Mouse (Mus musculus) stomach, postnatal 0 days (tissue): ENCODE measurements around the gene Nfkb1. TPM values are rescaled to one million over a fixed set of nuclear protein-coding genes. Genes with fewer than 3 reads are reported as not detected.

Source experiments
- ATAC-seq: fragments of 200-750 bp; cut with Nextera tagmentation; 2 replicates; pipeline ENCODE4 v1.8.0; 2017; ENCODE audit not compliant: low FRiP score, low TSS enrichment
- DNase-seq: peaks from one replicate; pipeline ENCODE4 v3.0.0-alpha.2; 2016; ENCODE audit warnings: low spot score
- H3K27ac ChIP-seq: fragments of 300-500 bp; sonication (generic); replicated peaks from 2 replicates; pipeline ENCODE4 v1.5.1; 2014; ENCODE audit warnings: mild to moderate bottlenecking, control low read depth
- H3K27me3 ChIP-seq: fragments of 300-500 bp; sonication (generic); 2 replicates; pipeline ENCODE4 v1.6.1; 2014; ENCODE audit warnings: low read length; ENCODE audit not compliant: control insufficient read depth, insufficient read depth
- H3K36me3 ChIP-seq: fragments of 300-500 bp; sonication (generic); 2 replicates; pipeline ENCODE4 v1.6.1; 2014; ENCODE audit warnings: low read length, mixed read lengths; ENCODE audit not compliant: control insufficient read depth, insufficient read depth
- H3K4me1 ChIP-seq: fragments of 300-500 bp; sonication (generic); replicated peaks from 2 replicates; pipeline ENCODE4 v1.6.1; 2014; ENCODE audit warnings: antibody characterized with exemption; ENCODE audit not compliant: control insufficient read depth, insufficient read depth
- H3K4me2 ChIP-seq: fragments of 300-500 bp; sonication (generic); replicated peaks from 2 replicates; pipeline ENCODE4 v1.6.1; 2014; ENCODE audit warnings: low read depth, mild to moderate bottlenecking, control low read depth, moderate library complexity
- H3K4me3 ChIP-seq: fragments of 300-500 bp; sonication (generic); 2 replicates; pipeline ENCODE4 v1.5.1; 2014; ENCODE audit warnings: low read depth, low read length, control low read depth
- H3K9ac ChIP-seq: fragments of 300-500 bp; sonication (generic); 2 replicates; pipeline ENCODE4 v1.6.1; 2014; ENCODE audit warnings: mild to moderate bottlenecking, low read length, control low read depth, mixed read lengths
- H3K9me3 ChIP-seq: fragments of 300-500 bp; sonication (generic); 2 replicates; pipeline ENCODE4 v1.6.1; 2016; ENCODE audit warnings: low read length; ENCODE audit not compliant: control insufficient read depth
- CTCF ChIP-seq: IDR thresholded peaks from 2 replicates; pipeline ENCODE4 v1.5.1; 2016; ENCODE audit warnings: antibody characterized with exemption, low read depth, mild to moderate bottlenecking, moderate library complexity
- EP300 ChIP-seq: optimal IDR thresholded peaks from 2 replicates; pipeline ENCODE3; 2016; ENCODE audit warnings: antibody characterized with exemption
- WGBS: fragments of 180-500 bp; shearing (Covaris S2); extraction: QIAGEN DNeasy Blood & Tissue Kit; methylation state at CpG from one replicate; pipeline ENCODE4 v1.1.7; 2014; 5-methylcytosine and 5-hydroxymethylcytosine counted together
- polyA plus RNA-seq: library from polyadenylated mRNA; unstranded; fragments of >200 nt; fragmentation: Nextera tagmentation; extraction: Ambion mirVana; gene quantifications from 2 replicates; pipeline ENCODE4 v1.2.1, GENCODE M21; 2015

Gene Nfkb1
- polyA plus RNA-seq, 1 experiment from 2014 or later, result 13.7 TPM

- ATAC-seq, result no peak
- Histone ChIP-seq H3K27me3 (no peaks in the 10 kb centered on the region), H3K4me3 (no peak overlapping the region), H3K4me1 (no peaks in the 10 kb centered on the region), H3K9me3 (no peaks in the 10 kb centered on the region), H3K4me2 (no peak overlapping the region), H3K9ac (no peak overlapping the region), H3K27ac (no peak overlapping the region), H3K36me3 (peaks cover 34% of the 10 kb centered on the region)
- DNase-seq, result no peak
- WGBS, result 64% methylated on average over 4 of the region's 4 CpGs
- TF ChIP-seq EP300, result no peak
- no peak for TF ChIP-seq CTCF
These were observed 100.9 kb downstream of the Nfkb1 start for GRCm38 (mm10) chr3:135590471-135590870.

GRCm38 (mm10) chr3:135586471-135586880 is 104.9 kb downstream of the Nfkb1 start:
- Histone ChIP-seq H3K4me1 (no peaks in the 10 kb centered on the region), H3K27me3 (no peaks in the 10 kb centered on the region), H3K9ac (no peak overlapping the region), H3K4me2 (no peak overlapping the region), H3K27ac (no peak overlapping the region), H3K4me3 (no peak overlapping the region), H3K36me3 (peaks cover 21% of the 10 kb centered on the region), H3K9me3 (no peaks in the 10 kb centered on the region)
- no peak for TF ChIP-seq CTCF
- TF ChIP-seq EP300, result no peak
- 68% methylated on average over 4 of the region's 4 CpGs for whole genome bisulfite sequencing
- peak; percentile 45 for DNase-seq
- ATAC-seq, result peak; percentile 76

DNA sequence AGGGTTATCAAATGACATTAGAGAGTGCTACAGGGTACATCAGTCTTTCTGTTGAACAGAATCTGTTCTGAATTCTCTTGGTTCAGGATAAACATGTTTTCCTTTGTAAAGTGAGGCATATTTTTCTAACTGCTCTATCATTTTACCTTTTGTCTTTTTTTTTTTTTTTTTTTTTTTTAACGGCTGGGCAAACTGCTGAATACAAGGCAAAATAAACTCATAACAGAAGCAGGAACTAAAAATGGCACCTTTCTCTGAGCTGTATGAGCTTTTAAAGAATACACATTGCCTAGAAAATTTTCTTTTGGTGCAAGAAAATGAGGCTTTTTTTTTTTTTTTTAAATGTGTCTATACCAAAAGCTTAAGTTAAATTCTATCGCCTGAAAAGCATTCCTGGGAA is 105.3 kb downstream of the Nfkb1 start:
- TF ChIP-seq CTCF (no peak), EP300 (no peak)
- ATAC-seq, result no peak
- 65% methylated on average over 2 of the region's 2 CpGs for WGBS
- no peaks in the 10 kb centered on the region for H3K4me1 ChIP-seq
- H3K9me3 ChIP-seq, result no peaks in the 10 kb centered on the region
- no peak overlapping the region for H3K4me2 ChIP-seq
- DNase-seq, result no peak
- no peaks in the 10 kb centered on the region for H3K27me3 ChIP-seq
- peaks cover 21% of the 10 kb centered on the region for H3K36me3 ChIP-seq
- H3K4me3 ChIP-seq, result no peak overlapping the region
- no peak overlapping the region for H3K9ac ChIP-seq
- H3K27ac ChIP-seq, result no peak overlapping the region

GRCm38 (mm10) chr3:135585482-135585881 is 105.9 kb downstream of the Nfkb1 start:
- Histone ChIP-seq H3K9ac (no peak overlapping the region), H3K4me3 (no peak overlapping the region), H3K27me3 (no peaks in the 10 kb centered on the region), H3K36me3 (peaks cover 21% of the 10 kb centered on the region), H3K27ac (no peak overlapping the region), H3K4me1 (no peaks in the 10 kb centered on the region), H3K4me2 (no peak overlapping the region), H3K9me3 (no peaks in the 10 kb centered on the region)
- TF ChIP-seq EP300, result no peak
- no peak for TF ChIP-seq CTCF
- 62% methylated on average over 6 of the region's 6 CpGs for WGBS
- 0 out of 2 replicates have a peak, but pooled peaks have one; percentile 43 for ATAC-seq
- DNase-seq, result no peak

- Histone ChIP-seq H3K4me3 (no peak overlapping the region), H3K9ac (no peak overlapping the region), H3K27me3 (no peaks in the 10 kb centered on the region), H3K4me1 (no peaks in the 10 kb centered on the region; the same call in 1 of the 2 replicates), H3K9me3 (no peaks in the 10 kb centered on the region), H3K27ac (no peak overlapping the region), H3K4me2 (no peak overlapping the region), H3K36me3 (peaks cover 9% of the 10 kb centered on the region; the same call in 1 of the 2 replicates)
- TF ChIP-seq EP300 (no peak), CTCF (no peak)
- no peak for DNase-seq
- ATAC-seq, result no peak
- 92% methylated on average over 7 of the region's 7 CpGs for WGBS
These were observed 109.1 kb downstream of the Nfkb1 start for GRCm38 (mm10) chr3:135582246-135582645.

DNA sequence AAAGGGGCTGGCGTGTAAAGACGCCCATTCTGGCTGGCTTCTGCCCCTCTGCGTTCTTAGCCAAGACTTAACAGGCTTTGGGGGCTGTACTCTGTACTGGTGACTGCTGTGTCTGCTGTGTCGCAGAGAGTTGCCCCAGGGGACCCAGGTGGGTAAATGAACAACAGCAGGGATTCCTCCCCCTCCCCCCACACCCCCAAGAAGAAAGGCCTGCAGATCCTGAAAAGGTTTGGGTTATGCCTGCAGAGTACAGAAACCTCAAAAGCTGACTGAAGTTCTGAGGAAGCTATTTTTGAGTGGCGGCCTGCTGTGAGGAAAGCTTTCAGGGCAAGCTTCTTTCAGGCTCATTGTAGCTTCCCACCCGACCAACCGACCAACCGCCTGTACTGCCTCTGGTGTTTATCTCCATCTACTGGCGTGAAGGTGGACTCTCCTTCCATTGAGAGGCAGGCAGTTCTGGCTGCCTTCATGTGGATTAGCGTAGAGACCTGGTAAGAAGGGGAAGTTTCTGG is 109.7 kb downstream of the Nfkb1 start:
- Histone ChIP-seq H3K4me3 (no peak overlapping the region), H3K9me3 (no peaks in the 10 kb centered on the region), H3K27ac (no peak overlapping the region), H3K4me2 (no peak overlapping the region), H3K4me1 (no peaks in the 10 kb centered on the region; the same call in 1 of the 2 replicates), H3K36me3 (peaks cover 6% of the 10 kb centered on the region; the same call in 1 of the 2 replicates), H3K9ac (no peak overlapping the region), H3K27me3 (no peaks in the 10 kb centered on the region)
- ATAC-seq (peak; percentile 56; the same call in 1 of the 2 replicates), DNase-seq (peak; percentile 45)
- WGBS, result 25% methylated on average over 10 of the region's 10 CpGs
- TF ChIP-seq CTCF, result peak; percentile 86
- no peak for TF ChIP-seq EP300
